Mouse (Mus musculus) neural tube, embryonic 14.5 days (tissue): Measurements from ENCODE around the gene Mr1. TPM values are rescaled to one million over a fixed set of nuclear protein-coding genes. Genes with fewer than 3 reads are reported as not detected.

Experiments used
- ATAC-seq: fragments of 200-750 bp; cut with Nextera tagmentation; 2 replicates; pipeline ENCODE4 v1.8.0; 2017; ENCODE audit warnings: low read depth, mild to moderate bottlenecking, moderate TSS enrichment, moderate library complexity
- H3K27ac ChIP-seq: fragments of 300-500 bp; sonication (generic); 2 replicates; pipeline ENCODE4 v1.5.1; 2014; ENCODE audit warnings: low read depth, mild to moderate bottlenecking, control low read depth, low read length, moderate library complexity, mixed read lengths
- H3K27me3 ChIP-seq: fragments of 300-500 bp; sonication (generic); 2 replicates; pipeline ENCODE4 v1.6.1; 2014; ENCODE audit warnings: low read length; ENCODE audit not compliant: control insufficient read depth, insufficient read depth
- H3K36me3 ChIP-seq: fragments of 300-500 bp; sonication (generic); 2 replicates; pipeline ENCODE4 v1.6.1; 2014; ENCODE audit warnings: low read length, mixed read lengths; ENCODE audit not compliant: control insufficient read depth, insufficient read depth
- H3K4me1 ChIP-seq: fragments of 300-500 bp; sonication (generic); 2 replicates; pipeline ENCODE4 v1.6.1; 2014; ENCODE audit warnings: low read length; ENCODE audit not compliant: control insufficient read depth, insufficient read depth
- H3K4me2 ChIP-seq: fragments of 300-500 bp; sonication (generic); 2 replicates; pipeline ENCODE4 v1.6.1; 2014; ENCODE audit warnings: mild to moderate bottlenecking, low read depth, low read length, control low read depth
- H3K4me3 ChIP-seq: fragments of 300-500 bp; sonication (generic); 2 replicates; pipeline ENCODE4 v1.5.1; 2014; ENCODE audit warnings: low read depth, low read length, control low read depth, mixed read lengths
- H3K9ac ChIP-seq: fragments of 300-500 bp; sonication (generic); replicated peaks from 2 replicates; pipeline ENCODE4 v1.6.1; 2014; ENCODE audit warnings: low read depth, mild to moderate bottlenecking, control low read depth, low read length, mixed read lengths
- H3K9me3 ChIP-seq: fragments of 300-500 bp; sonication (generic); 2 replicates; pipeline ENCODE4 v1.6.1; 2016; ENCODE audit warnings: low read length; ENCODE audit not compliant: control insufficient read depth
- WGBS: fragments of 180-500 bp; shearing (Covaris S2); extraction: QIAGEN DNeasy Blood & Tissue Kit; methylation state at CpG from one replicate; pipeline ENCODE4 v1.1.7; 2014; 5-methylcytosine and 5-hydroxymethylcytosine counted together
- polyA plus RNA-seq: library from polyadenylated mRNA; unstranded; fragments of >200 nt; fragmentation: Nextera tagmentation; extraction: Ambion mirVana; gene quantifications from 2 replicates; pipeline ENCODE4 v1.2.1, GENCODE M21; 2014

The Mr1 gene
- polyA plus RNA-seq, 1 experiment from 2014 or later: 1.0 TPM

- ATAC-seq: no peak
Observed at GRCm38 (mm10) chr1:155102631-155103030, 44.0 kb downstream of the Mr1 start.

GRCm38 (mm10) chr1:155099280-155099848 lies 47.2 kb downstream of the Mr1 start, which contains the start of gene Ier5:
Gene Ier5 (minus strand): TSS chr1:155099636.
- H3K4me1 ChIP-seq: peaks cover 19% of the 10 kb centered on the region
- ATAC-seq: peak; percentile 98
- no peaks in the 10 kb centered on the region for H3K36me3 ChIP-seq
- whole genome bisulfite sequencing: 0% methylated on average over 40 of the region's 40 CpGs
- no peaks in the 10 kb centered on the region for H3K9me3 ChIP-seq
- peak within 1 kb of the TSS; percentile 90 for H3K9ac ChIP-seq
- H3K4me3 ChIP-seq: peak within 1 kb of the TSS; percentile 92
- peak within 1 kb of the TSS; percentile 89 for H3K4me2 ChIP-seq
- H3K27ac ChIP-seq: peak within 1 kb of the TSS; percentile 82
- H3K27me3 ChIP-seq: peaks cover 3% of the 10 kb centered on the region; the same call in 1 of the 2 replicates

More at GRCm38 (mm10) chr1:155102631-155103030, 44.0 kb downstream of the Mr1 start:
- Histone ChIP-seq H3K27me3 (peaks cover 3% of the 10 kb centered on the region; the same call in 1 of the 2 replicates), H3K9ac (no peak overlapping the region), H3K4me1 (peaks cover 4% of the 10 kb centered on the region; the same call in 1 of the 2 replicates), H3K27ac (no peak overlapping the region), H3K4me2 (no peak overlapping the region), H3K9me3 (no peaks in the 10 kb centered on the region), H3K36me3 (no peaks in the 10 kb centered on the region), H3K4me3 (no peak overlapping the region)
- 79% methylated on average over 4 of the region's 4 CpGs for WGBS

GRCm38 (mm10) chr1:155098486-155099279 lies 47.9 kb downstream of the Mr1 start:
- no peaks in the 10 kb centered on the region for H3K9me3 ChIP-seq
- WGBS: under 1% methylated on average over 90 of the region's 93 CpGs
- H3K4me2 ChIP-seq: peak overlapping the region; percentile 89
- peaks cover 3% of the 10 kb centered on the region; the same call in 1 of the 2 replicates for H3K27me3 ChIP-seq
- ATAC-seq: peak; percentile 60
- peak overlapping the region; percentile 90 for H3K9ac ChIP-seq
- peak overlapping the region; percentile 82 for H3K27ac ChIP-seq
- H3K4me3 ChIP-seq: peak overlapping the region; percentile 92
- no peaks in the 10 kb centered on the region for H3K36me3 ChIP-seq
- H3K4me1 ChIP-seq: peaks cover 22% of the 10 kb centered on the region

GRCm38 (mm10) chr1:155097931-155098485 lies 48.6 kb downstream of the Mr1 start:
- peak; percentile 8; the same call in 1 of the 2 replicates for ATAC-seq

GRCm38 (mm10) chr1:155097354-155097753 lies 49.3 kb downstream of the Mr1 start:
- 27% methylated on average over 6 of the region's 6 CpGs for WGBS
- Histone ChIP-seq H3K4me2 (peak overlapping the region; percentile 89), H3K9ac (peak overlapping the region; percentile 90), H3K9me3 (no peaks in the 10 kb centered on the region), H3K36me3 (no peaks in the 10 kb centered on the region), H3K4me3 (peak overlapping the region; percentile 92), H3K27me3 (peaks cover 3% of the 10 kb centered on the region; the same call in 1 of the 2 replicates), H3K4me1 (peaks cover 33% of the 10 kb centered on the region), H3K27ac (no peak overlapping the region)
- no peak for ATAC-seq

More at GRCm38 (mm10) chr1:155097931-155098485, 48.6 kb downstream of the Mr1 start:
- under 1% methylated on average over 33 of the region's 33 CpGs for WGBS
- Histone ChIP-seq H3K36me3 (no peaks in the 10 kb centered on the region), H3K4me3 (peak overlapping the region; percentile 92), H3K9ac (peak overlapping the region; percentile 90), H3K4me1 (peaks cover 28% of the 10 kb centered on the region), H3K9me3 (no peaks in the 10 kb centered on the region), H3K4me2 (peak overlapping the region; percentile 89), H3K27me3 (peaks cover 3% of the 10 kb centered on the region; the same call in 1 of the 2 replicates), H3K27ac (peak overlapping the region; percentile 82)

GRCm38 (mm10) chr1:155096620-155097261 lies 49.9 kb downstream of the Mr1 start:
- H3K9me3 ChIP-seq: no peaks in the 10 kb centered on the region
- WGBS: 75% methylated on average over 4 of the region's 4 CpGs
- peak overlapping the region; percentile 92 for H3K4me3 ChIP-seq
- peaks cover 38% of the 10 kb centered on the region for H3K4me1 ChIP-seq
- H3K27me3 ChIP-seq: peaks cover 3% of the 10 kb centered on the region; the same call in 1 of the 2 replicates
- no peak overlapping the region for H3K9ac ChIP-seq
- peak overlapping the region; percentile 89 for H3K4me2 ChIP-seq
- H3K36me3 ChIP-seq: no peaks in the 10 kb centered on the region
- H3K27ac ChIP-seq: no peak overlapping the region
- no peak for ATAC-seq

- Histone ChIP-seq H3K4me2 (no peak overlapping the region), H3K36me3 (no peaks in the 10 kb centered on the region), H3K27ac (no peak overlapping the region), H3K4me1 (peaks cover 36% of the 10 kb centered on the region), H3K4me3 (no peak overlapping the region), H3K27me3 (peaks cover 3% of the 10 kb centered on the region; the same call in 1 of the 2 replicates), H3K9ac (no peak overlapping the region), H3K9me3 (no peaks in the 10 kb centered on the region)
- WGBS: 53% methylated on average over 9 of the region's 9 CpGs
- no peak for ATAC-seq
Observed at GRCm38 (mm10) chr1:155093971-155094707, 52.5 kb downstream of the Mr1 start.

GRCm38 (mm10) chr1:155093145-155093791 lies 53.3 kb downstream of the Mr1 start:
- no peak for ATAC-seq
- no peaks in the 10 kb centered on the region for H3K27me3 ChIP-seq
- WGBS: 19% methylated on average over 4 of the region's 4 CpGs

More at GRCm38 (mm10) chr1:155093145-155093791, 53.3 kb downstream of the Mr1 start:
- Histone ChIP-seq H3K9me3 (no peaks in the 10 kb centered on the region), H3K9ac (no peak overlapping the region), H3K4me3 (no peak overlapping the region), H3K4me2 (no peak overlapping the region), H3K27ac (no peak overlapping the region), H3K4me1 (peaks cover 36% of the 10 kb centered on the region), H3K36me3 (no peaks in the 10 kb centered on the region)
